Mouse (Mus musculus): ENCODE measurements around the gene Hmg20a.

The Hmg20a gene

GRCm38 (mm10) chr9:56439699-56440098 is 21.3 kb downstream of the Hmg20a start:
- no peak for DNase-seq (ENCODE audit: low read depth, low spot score)

- DNase-seq (ENCODE audit: low read depth, low spot score), result no peak
Observed at GRCm38 (mm10) chr9:56451570-56451969, 33.2 kb downstream of the Hmg20a start.

- DNase-seq (ENCODE audit: low read depth, low spot score), result no peak
Observed at GRCm38 (mm10) chr9:56453038-56453815, 34.8 kb downstream of the Hmg20a start.

- no peak for DNase-seq (ENCODE audit: low read depth, low spot score)
Observed at GRCm38 (mm10) chr9:56456426-56456825, 38.0 kb downstream of the Hmg20a start.

- DNase-seq (ENCODE audit: low read depth, low spot score), result no peak
Observed at GRCm38 (mm10) chr9:56460987-56461386, 42.6 kb downstream of the Hmg20a start.

GRCm38 (mm10) chr9:56462606-56463005 is 44.2 kb downstream of the Hmg20a start:
- no peak for DNase-seq (ENCODE audit: low read depth, low spot score)

GRCm38 (mm10) chr9:56463046-56463445 is 44.6 kb downstream of the Hmg20a start:
- DNase-seq (ENCODE audit: low read depth, low spot score), result no peak

- DNase-seq (ENCODE audit: low read depth, low spot score), result no peak
Observed at GRCm38 (mm10) chr9:56463686-56464515, 45.5 kb downstream of the Hmg20a start.

- no peak for DNase-seq (ENCODE audit: low read depth, low spot score)
Observed at GRCm38 (mm10) chr9:56464863-56465654, 46.6 kb downstream of the Hmg20a start.

- no peak for DNase-seq (ENCODE audit: low read depth, low spot score)
Observed at GRCm38 (mm10) chr9:56466251-56466650, 47.8 kb downstream of the Hmg20a start.

GRCm38 (mm10) chr9:56469656-56470055 is 51.2 kb downstream of the Hmg20a start:
- DNase-seq (ENCODE audit: low read depth, low spot score), result no peak

- DNase-seq (ENCODE audit: low read depth, low spot score), result peak; percentile 22
Observed at GRCm38 (mm10) chr9:56470291-56470690, 51.9 kb downstream of the Hmg20a start.

- DNase-seq (ENCODE audit: low read depth, low spot score), result no peak
Observed at GRCm38 (mm10) chr9:56478975-56479647, 60.7 kb downstream of the Hmg20a start.

GRCm38 (mm10) chr9:56482623-56483022 is 64.2 kb downstream of the Hmg20a start:
- no peak for DNase-seq (ENCODE audit: low read depth, low spot score)

- no peak for DNase-seq (ENCODE audit: low read depth, low spot score)
Observed at GRCm38 (mm10) chr9:56485423-56485822, 67.0 kb downstream of the Hmg20a start.

GRCm38 (mm10) chr9:56486158-56486557 is 67.7 kb downstream of the Hmg20a start:
- no peak for DNase-seq (ENCODE audit: low read depth, low spot score)

- DNase-seq (ENCODE audit: low read depth, low spot score), result no peak
Observed at GRCm38 (mm10) chr9:56487651-56488050, 69.2 kb downstream of the Hmg20a start.

GRCm38 (mm10) chr9:56492391-56492790 is 74.0 kb downstream of the Hmg20a start:
- no peak for DNase-seq (ENCODE audit: low read depth, low spot score)

- no peak for DNase-seq (ENCODE audit: low read depth, low spot score)
Observed at GRCm38 (mm10) chr9:56492916-56493315, 74.5 kb downstream of the Hmg20a start.

GRCm38 (mm10) chr9:56495088-56495487 is 76.7 kb downstream of the Hmg20a start:
- DNase-seq (ENCODE audit: low read depth, low spot score), result no peak

- no peak for DNase-seq (ENCODE audit: low read depth, low spot score)
Observed at GRCm38 (mm10) chr9:56495795-56496232, 77.4 kb downstream of the Hmg20a start.

All from ZHBTc4 (cell line).